Mouse (Mus musculus) neutrophil, adult 5-6 weeks (primary cell): Measurements from ENCODE around the gene Zfp661. TPM values are rescaled to one million over a fixed set of nuclear protein-coding genes. Genes with fewer than 3 reads are reported as not detected.

Source experiments
- ATAC-seq: fragments of 151-379, 151-347 bp; 2 replicates; pipeline ENCODE4 v1.8.0; 2017; ENCODE audit warnings: mild to moderate bottlenecking, moderate TSS enrichment; ENCODE audit not compliant: insufficient number of reproducible peaks, poor library complexity, low FRiP score, severe bottlenecking; ENCODE audit errors: extremely low read depth
- total RNA-seq: library from RNA; stranded (forward); fragments of 200-1000 nt; gene quantifications from 2 replicates; pipeline ENCODE4 v1.2.3, GENCODE M21; 2017

Zfp661 gene
- total RNA-seq, 1 experiment from 2014 or later = 4.4 TPM

GRCm38 (mm10) chr2:127573322-127573721 lies 13.6 kb downstream of the Zfp661 start:
- no peak for ATAC-seq

DNA sequence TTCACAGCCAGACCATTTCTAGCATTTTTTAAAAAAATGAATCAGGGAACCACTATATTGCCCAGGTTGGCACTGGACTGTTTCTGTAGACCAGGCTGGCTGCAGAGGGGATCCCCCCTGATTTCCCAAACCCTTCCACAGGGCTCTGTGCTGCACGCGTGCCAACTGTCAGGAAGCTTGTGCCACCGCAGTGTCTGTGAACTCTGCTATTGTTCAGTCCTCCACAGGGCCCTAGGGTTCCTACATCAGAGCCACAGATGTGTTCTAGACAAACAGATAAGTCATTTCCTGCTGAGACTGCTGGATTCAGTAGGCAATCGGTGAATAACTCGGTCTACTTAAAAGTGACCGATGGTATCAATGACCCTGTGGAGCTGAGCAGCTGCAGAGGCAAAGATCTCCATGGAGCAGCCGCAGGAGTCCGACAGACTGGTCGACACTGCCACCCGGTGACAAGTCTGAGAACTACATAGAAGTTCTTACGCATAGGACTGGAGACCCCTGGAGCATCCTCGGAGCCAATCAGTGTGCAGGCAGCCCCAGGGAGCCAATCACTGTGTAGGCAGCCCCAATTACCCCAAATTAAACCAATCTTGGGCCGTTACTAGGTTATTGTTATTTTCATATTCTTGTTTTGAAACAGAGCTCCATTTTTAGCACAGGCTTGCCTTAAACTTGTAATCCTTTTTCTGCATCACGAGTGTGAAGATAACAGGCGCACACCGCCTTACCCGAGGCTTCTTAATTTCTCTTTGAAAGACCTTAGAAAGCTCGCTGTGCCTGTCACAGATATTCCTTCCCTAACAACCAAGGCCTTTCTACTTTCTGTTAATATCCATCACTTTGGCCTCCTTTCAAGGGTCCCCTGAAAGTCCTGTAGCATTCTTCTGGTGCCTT lies 27.6 kb downstream of the Zfp661 start:
- ATAC-seq = peak; percentile 62; the same call in 1 of the 2 replicates

DNA sequence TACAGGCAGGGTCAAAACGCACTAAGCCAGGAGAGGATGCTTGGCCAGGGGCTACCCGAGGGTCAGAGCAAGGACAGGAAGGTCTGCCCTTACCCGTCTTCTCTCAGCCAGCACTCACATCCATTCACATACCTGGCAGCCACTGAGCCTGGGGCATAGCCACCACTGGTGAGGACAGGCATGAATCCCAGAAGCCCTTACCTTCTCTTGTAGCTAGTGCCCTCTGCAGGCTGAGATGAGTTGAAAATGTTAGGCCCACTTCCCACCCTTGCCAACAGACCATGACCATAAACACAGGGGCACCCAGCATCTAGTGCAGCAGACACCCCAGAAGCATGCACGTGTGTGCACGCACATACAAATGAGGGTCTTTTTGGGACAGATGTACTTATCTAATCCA lies 35.8 kb downstream of the Zfp661 start:
- ATAC-seq = no peak

DNA sequence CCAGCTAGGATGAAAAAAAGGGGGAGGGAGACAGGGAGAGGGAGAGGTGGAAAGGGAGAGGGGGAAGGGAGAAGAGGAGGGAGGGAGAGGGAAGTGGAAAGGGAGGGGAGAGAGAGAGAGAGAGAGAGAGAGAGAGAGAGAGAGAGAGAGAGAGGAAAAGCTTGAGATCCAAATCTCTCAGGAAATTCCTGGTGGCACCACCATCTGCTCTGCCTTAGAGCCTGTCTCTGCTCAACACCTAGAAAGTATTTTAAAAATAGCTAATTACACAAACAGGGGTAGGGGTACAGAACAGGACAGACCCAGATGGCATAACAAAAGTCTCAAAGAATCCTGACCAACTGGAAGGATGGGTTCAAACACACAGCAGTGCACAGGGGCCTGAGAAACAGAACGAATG lies 36.4 kb downstream of the Zfp661 start:
- no peak for ATAC-seq

DNA sequence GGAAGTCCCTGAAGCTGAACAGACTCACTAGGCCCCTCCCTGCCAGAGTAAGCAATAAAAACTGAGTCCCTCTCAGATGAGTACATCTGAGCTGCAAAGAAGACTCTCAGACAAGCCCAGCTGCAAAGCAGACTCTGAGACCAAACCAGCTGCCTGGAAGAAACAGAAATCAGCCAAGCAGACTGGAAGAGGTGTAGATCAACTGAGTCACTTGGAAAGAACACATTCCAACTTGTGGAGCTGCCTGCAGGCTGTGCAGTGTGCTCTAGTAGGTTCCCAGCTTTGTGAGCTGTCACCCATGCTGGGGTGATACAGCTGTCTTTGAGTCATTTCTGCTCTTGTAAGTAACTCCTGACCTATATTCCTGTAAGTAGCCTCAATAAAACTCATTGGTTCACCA lies 37.2 kb downstream of the Zfp661 start:
- no peak for ATAC-seq

DNA sequence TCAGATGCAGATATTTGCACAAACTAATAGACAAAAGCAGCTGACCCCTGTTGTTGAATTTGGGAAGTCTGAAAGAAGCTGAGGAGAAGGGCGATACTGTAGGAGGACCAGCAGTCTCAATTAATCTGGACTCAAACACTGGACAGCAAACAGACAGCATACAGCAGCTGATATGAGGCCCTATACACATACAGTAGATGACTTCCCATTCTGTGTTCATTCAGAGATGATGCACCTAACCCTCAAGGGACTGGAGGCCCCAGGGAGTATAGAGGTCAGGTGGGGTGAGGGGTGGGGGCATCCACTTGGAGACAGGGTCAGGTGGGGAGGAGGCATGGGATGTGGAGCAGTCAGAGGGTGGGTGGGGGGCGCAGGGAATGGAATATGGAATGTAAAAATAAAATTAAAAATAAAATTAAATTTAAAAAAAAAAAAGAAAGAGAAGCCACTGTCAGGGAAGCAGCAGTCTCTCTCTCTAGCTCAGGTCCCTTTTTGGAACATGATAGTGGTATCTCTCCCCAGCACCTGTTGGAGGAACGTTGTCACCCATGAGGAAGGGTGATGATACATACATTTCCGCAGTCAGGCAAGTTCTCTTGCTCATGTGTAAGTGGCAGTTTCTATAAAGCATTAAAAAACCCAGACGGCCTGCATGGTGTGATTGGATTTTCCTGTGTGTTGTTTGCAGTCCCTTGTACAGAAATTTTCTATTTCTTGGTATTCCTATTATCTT lies 38.4 kb downstream of the Zfp661 start:
- ATAC-seq = no peak

GRCm38 (mm10) chr2:127541697-127542096 lies 45.2 kb downstream of the Zfp661 start:
- no peak for ATAC-seq

- ATAC-seq = no peak
Observed at GRCm38 (mm10) chr2:127541185-127541584, 45.7 kb downstream of the Zfp661 start, which contains the start of gene Prom2. Prom2 (minus strand) TSS chr2:127541467.

DNA sequence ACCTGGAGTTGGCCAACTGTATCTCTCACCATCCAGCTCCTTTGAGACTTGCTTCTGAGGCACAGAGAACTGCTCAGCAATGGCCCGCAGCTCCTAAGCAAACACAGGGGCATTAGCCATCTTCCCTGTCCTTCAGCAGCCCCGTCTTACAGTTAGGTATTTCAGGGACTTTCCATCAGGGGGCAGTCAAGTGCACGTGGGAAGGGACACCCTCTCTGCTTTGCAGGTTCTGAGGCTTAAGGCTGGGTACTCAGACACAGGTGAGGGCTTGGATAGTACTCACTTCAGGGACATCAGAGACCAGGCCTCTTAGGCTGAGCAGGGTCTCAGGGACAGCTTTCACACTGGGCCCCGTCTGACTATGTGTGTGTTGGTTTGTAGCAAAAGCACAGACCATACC lies 47.4 kb downstream of the Zfp661 start:
- no peak for ATAC-seq

DNA sequence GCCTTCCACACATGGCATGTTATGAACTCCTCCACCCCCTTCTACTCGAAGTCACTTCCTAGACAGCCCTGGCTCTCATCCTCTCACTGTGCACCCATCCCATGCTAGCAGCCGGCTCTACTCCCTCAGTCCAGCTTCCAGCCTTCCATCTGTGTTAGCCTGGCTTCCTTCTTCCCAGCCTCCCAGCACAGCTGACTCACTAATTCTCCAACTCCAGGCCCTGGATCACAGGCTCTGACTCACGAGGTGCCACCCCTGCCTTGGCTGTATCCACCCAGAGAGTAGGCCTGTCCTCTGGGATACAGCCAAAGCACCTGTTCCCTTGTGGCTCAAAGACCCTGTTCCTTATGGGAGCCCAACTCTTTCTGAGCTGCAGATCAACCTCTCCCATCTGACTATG lies 49.3 kb downstream of the Zfp661 start:
- no peak for ATAC-seq

GRCm38 (mm10) chr2:127535363-127535762 lies 51.5 kb downstream of the Zfp661 start:
- no peak for ATAC-seq

- ATAC-seq = no peak
Observed at GRCm38 (mm10) chr2:127532379-127532778, 54.5 kb downstream of the Zfp661 start.

DNA sequence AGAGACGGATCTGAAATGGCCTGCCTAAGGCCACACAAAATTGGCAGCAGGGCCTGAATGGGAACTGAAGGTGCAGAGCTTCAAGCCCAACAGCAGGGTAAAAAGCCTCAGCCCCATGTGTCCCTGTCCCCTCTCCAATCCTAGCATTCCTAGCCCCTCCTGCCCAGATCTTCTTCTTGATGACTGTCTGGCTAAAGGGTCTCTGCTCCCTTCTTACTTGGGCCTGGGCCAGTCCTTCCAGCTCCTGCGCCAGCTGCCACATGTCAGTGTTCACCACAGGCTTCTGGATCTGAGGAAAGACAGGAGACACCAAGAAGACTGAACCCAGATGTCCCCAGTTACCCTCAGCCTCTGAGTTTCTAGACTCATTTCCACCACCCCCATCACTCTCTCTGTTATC lies 55.3 kb downstream of the Zfp661 start:
- ATAC-seq = no peak

GRCm38 (mm10) chr2:127530418-127530817 lies 56.5 kb downstream of the Zfp661 start:
- ATAC-seq = no peak

- ATAC-seq = no peak
Observed at GRCm38 (mm10) chr2:127525004-127525775, 61.7 kb downstream of the Zfp661 start.

Other genes starting within 250 kb of the Zfp661 start
- gene Astl, start 248.5 kb downstream of the Zfp661 start, total RNA-seq = 1.2 and 1.5 TPM in 2 replicates
- gene Adra2b, start 223.9 kb downstream of the Zfp661 start, total RNA-seq = not detected in 2 replicates
- gene Gpat2, start 161.9 kb downstream of the Zfp661 start, total RNA-seq = not detected in 2 replicates
- 8.5 and 11.8 TPM in 2 replicates for gene Fahd2a, start 142.5 kb downstream of the Zfp661 start, total RNA-seq
- gene Kcnip3, start 65.0 kb downstream of the Zfp661 start, total RNA-seq = 0.25 TPM in 1 of 2 replicates, not detected in the other
- not detected in 2 replicates for gene Prom2, start 45.6 kb downstream of the Zfp661 start, total RNA-seq
- 29.9 and 34.9 TPM in 2 replicates for gene Mrps5, start 128 bp upstream of the Zfp661 start, total RNA-seq
- 4.9 and 7.6 TPM in 2 replicates for gene Mal, start 69.6 kb upstream of the Zfp661 start, total RNA-seq
- 0.61 TPM in 1 of 2 replicates, not detected in the other for gene Mall, start 142.8 kb upstream of the Zfp661 start, total RNA-seq
- gene Nphp1, start 201.8 kb upstream of the Zfp661 start, total RNA-seq = 0.58 TPM in 1 of 2 replicates, not detected in the other
- 1.5 and 5.6 TPM in 2 replicates for gene Mtln, start 205.4 kb upstream of the Zfp661 start, total RNA-seq
- gene Bub1, start 244.8 kb upstream of the Zfp661 start, total RNA-seq = 0.25 TPM in 1 of 2 replicates, not detected in the other